Mouse (Mus musculus) macrophage (primary cell): ENCODE data around the gene B3galt1. TPM values are rescaled to one million over a fixed set of nuclear protein-coding genes. Genes with fewer than 3 reads are reported as not detected.

Experiments
- H3K27ac ChIP-seq: fragments of 350-480 bp; formaldehyde crosslinking; 2 replicates; pipeline ENCODE4 v1.9.0; 2021
- H3K36me3 ChIP-seq: fragments of 350-480 bp; formaldehyde crosslinking; 2 replicates; pipeline ENCODE4 v1.9.0; 2021; ENCODE audit errors: inconsistent target
- H3K4me3 ChIP-seq: fragments of 350-480 bp; formaldehyde crosslinking; 2 replicates; pipeline ENCODE4 v1.9.0; 2021; ENCODE audit errors: inconsistent target
- H3K79me2 ChIP-seq: fragments of 350-480 bp; formaldehyde crosslinking; 2 replicates; pipeline ENCODE4 v1.9.0; 2021; ENCODE audit errors: inconsistent target
- WGBS: methylation state at CpG from one replicate; pipeline ENCODE4 v1.1.7; 2026; ENCODE audit warnings: inconsistent platforms; ENCODE audit not compliant: missing documents; 5-methylcytosine and 5-hydroxymethylcytosine counted together
- polyA plus RNA-seq: library from polyadenylated mRNA; stranded (reverse); fragments of 250-400 nt; gene quantifications from 3 replicates; pipeline ENCODE4 v1.2.4, GENCODE M21; 2018; ENCODE audit warnings: inconsistent platforms
- total RNA-seq, 78 experiments: library from RNA; depleted of rRNA; stranded (reverse); fragments of 250-400 nt; gene quantifications; 1 replicate in 9 of 78; 2 replicates in 24 of 78; 3 replicates in 43 of 78; 4 replicates in 2 of 78; pipeline ENCODE4 v1.2.4; 2018; ENCODE audit warnings: inconsistent platforms in 56 of 78

The B3galt1 gene
- under 1 TPM in 1 of 26 experiments, not detected in 25; 0.22 TPM for total RNA-seq (2018; cell fraction: chromatin; rRNA removed)
- not detected for total RNA-seq (2018; cell fraction: cytosol; rRNA removed)
- not detected for total RNA-seq (2018; cell fraction: nucleus; rRNA removed)
- not detected in 3 replicates for polyA plus RNA-seq

DNA sequence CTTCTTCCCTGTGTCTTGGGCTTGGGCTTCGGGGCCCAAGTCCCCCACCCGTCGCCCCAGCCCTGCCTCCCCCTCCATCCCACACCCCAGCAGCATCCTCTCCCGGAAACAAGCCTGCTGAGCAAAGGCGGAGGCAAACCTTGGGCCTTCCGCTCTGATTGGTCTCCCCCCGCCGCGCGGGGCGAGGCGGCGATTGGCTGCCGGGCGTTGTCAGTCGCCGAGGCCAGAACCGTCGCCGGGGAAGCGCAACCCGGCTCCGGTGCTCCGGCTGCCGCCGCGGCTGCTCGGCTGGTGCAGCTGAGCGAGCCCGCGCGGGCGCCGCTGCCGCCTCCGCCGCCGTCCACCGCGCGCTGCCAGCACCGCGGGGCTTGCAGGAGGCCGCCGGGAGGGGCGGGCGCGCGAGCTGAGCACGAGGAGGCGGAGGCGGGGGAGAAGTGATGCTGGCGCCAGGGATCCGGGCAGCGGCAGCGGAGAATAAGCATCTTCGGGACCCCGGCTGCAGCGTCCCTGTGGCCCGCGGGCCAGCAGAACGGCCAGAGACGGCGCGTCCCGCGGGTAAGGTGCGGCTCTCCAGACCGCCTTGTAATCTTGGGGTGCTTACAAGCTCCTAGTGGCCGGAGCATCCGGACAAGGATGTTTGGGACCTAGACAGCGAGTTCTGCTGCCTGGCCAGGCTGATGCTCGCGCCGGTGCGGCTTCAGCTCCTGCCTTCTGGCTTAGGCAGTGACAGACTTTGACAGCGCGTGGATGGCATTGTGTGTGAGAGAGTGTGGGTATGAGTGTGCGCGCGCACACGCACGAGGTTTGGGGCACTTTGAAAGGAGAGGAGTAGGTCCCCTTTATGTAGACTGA is at the start of gene B3galt1:
Gene B3galt1, plus strand, starts transcription at position 392 of the 852 bp plus-strand sequence.
- 1% methylated on average over 79 of the region's 83 CpGs for WGBS
- no peaks in the 10 kb centered on the region for H3K79me2 ChIP-seq
- no peaks in the 10 kb centered on the region for H3K36me3 ChIP-seq
- no peak within 1 kb of the TSS for H3K4me3 ChIP-seq
- no peak within 1 kb of the TSS for H3K27ac ChIP-seq

GRCm38 (mm10) chr2:67516405-67516804 is 49.3 kb upstream of the B3galt1 start:
- Histone ChIP-seq H3K27ac (no peak overlapping the region), H3K79me2 (no peaks in the 10 kb centered on the region), H3K4me3 (no peak overlapping the region), H3K36me3 (no peaks in the 10 kb centered on the region)
- WGBS = 93% methylated on average over 7 of the region's 7 CpGs

GRCm38 (mm10) chr2:67535347-67535746 is 30.3 kb upstream of the B3galt1 start:
- Histone ChIP-seq H3K4me3 (no peak overlapping the region), H3K27ac (no peak overlapping the region), H3K79me2 (no peaks in the 10 kb centered on the region), H3K36me3 (no peaks in the 10 kb centered on the region)
- WGBS = 89% methylated on average over 2 of the region's 2 CpGs

GRCm38 (mm10) chr2:67539426-67539825 is 26.2 kb upstream of the B3galt1 start:
- Histone ChIP-seq H3K27ac (no peak overlapping the region), H3K79me2 (no peaks in the 10 kb centered on the region), H3K4me3 (no peak overlapping the region), H3K36me3 (no peaks in the 10 kb centered on the region)
- 75% methylated on average over 6 of the region's 6 CpGs for WGBS

DNA sequence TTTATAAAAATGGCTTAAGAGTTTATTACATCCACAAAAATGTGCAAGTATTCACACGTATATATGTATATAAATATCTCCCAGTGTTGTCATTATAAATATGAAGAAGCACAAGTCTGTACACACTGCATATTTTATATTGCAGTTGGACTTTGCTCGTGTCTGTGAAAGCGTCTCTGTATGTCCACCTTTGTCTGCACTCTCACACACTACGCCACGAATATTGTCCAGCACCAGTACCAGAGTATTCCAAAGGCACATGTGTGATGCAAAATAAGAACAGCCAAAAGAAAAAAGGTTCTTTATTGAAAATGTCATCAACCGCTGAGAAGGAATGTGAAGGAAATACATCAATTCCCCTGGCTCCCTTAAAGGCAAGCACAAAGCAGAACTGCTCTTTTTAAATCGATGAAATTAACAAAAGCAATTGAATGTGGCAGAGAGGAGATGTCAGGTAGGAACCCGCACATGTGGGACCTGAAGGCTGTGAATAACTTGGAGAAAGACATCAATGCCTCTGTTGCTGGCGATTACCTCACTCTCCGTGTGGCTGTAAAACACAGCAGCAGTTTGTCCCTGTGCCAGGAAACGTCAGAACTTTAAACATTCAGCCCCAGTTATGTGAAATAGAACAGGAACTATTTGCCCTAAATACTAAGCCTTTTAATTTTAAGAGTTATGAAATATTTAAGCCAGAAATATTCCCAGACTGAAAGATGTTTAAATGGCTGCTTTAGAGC is 23.5 kb upstream of the B3galt1 start:
- Histone ChIP-seq H3K27ac (no peak overlapping the region), H3K36me3 (no peaks in the 10 kb centered on the region), H3K4me3 (no peak overlapping the region), H3K79me2 (no peaks in the 10 kb centered on the region)
- WGBS = 68% methylated on average over 11 of the region's 11 CpGs

- no peak overlapping the region for H3K27ac ChIP-seq
- no peak overlapping the region for H3K4me3 ChIP-seq
- H3K79me2 ChIP-seq = no peaks in the 10 kb centered on the region
- 82% methylated on average over 8 of the region's 8 CpGs for WGBS
- H3K36me3 ChIP-seq = no peaks in the 10 kb centered on the region
These were observed 21.2 kb upstream of the B3galt1 start for GRCm38 (mm10) chr2:67544426-67544825.

DNA sequence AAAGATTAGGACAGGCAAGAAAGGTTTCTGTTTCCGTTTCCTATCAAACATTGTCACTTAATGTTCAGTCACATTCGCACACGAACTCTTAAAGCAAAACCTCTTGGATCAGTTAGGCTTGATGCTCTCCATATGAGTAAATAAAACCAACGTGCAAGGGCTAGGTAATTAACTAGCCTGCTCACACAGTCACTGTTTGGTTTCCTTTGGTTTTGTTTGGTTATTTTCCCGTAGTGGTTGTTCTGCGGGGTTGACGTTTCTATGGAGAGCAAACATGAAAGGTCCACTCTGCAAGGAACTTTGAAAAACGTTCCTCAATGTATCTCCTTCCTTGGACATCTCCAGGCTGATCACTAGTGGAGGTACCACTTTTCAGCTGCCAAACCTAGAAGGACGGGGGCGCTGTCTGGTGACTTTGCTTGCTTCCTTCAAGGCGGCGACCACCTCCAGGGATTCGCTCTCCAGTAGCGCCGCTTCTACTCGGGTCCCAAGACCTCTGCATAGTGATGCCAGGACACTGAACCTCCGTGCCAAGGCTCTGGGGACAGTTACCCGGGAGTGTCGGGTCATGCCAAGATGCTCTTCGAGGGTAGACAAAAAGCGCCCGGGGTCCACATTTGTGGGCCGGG is 706 bp upstream of the B3galt1 start:
- no peaks in the 10 kb centered on the region for H3K79me2 ChIP-seq
- no peak overlapping the region for H3K4me3 ChIP-seq
- H3K27ac ChIP-seq = no peak overlapping the region
- WGBS = 3% methylated on average over 23 of the region's 23 CpGs
- H3K36me3 ChIP-seq = no peaks in the 10 kb centered on the region

GRCm38 (mm10) chr2:67566566-67566965 is 895 bp downstream of the B3galt1 start:
- WGBS = 8% methylated on average over 12 of the region's 12 CpGs
- H3K79me2 ChIP-seq = no peaks in the 10 kb centered on the region
- no peaks in the 10 kb centered on the region for H3K36me3 ChIP-seq
- no peak overlapping the region for H3K4me3 ChIP-seq
- no peak overlapping the region for H3K27ac ChIP-seq

DNA sequence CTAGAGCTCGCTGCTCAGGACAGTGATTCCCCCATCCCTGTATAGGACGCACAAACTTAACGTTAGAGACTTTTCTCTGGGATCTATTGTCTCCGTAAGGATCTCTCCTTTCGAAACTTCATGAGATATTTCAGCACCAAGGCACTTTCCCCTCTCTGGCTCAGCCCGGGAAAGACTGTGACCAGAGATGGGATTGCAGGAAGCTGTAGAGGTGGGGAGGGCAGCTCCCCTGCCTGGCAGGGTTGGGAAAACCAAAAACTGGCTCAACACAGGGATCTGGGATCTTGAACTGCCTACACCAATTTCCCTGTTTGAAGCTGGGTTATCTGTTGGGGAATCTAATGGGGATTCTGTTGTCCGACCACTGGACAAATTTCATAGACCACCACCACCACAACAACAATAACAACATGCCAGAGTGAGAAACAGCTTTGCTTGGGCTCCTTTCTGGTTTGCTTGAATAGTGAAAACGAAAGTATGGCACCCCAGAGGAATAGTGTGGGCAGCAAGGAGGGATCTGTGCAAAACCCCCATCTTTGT is 1.5 kb downstream of the B3galt1 start:
- H3K36me3 ChIP-seq = no peaks in the 10 kb centered on the region
- no peak overlapping the region for H3K4me3 ChIP-seq
- H3K27ac ChIP-seq = no peak overlapping the region
- no peaks in the 10 kb centered on the region for H3K79me2 ChIP-seq
- WGBS = 9% methylated on average over 8 of the region's 8 CpGs

DNA sequence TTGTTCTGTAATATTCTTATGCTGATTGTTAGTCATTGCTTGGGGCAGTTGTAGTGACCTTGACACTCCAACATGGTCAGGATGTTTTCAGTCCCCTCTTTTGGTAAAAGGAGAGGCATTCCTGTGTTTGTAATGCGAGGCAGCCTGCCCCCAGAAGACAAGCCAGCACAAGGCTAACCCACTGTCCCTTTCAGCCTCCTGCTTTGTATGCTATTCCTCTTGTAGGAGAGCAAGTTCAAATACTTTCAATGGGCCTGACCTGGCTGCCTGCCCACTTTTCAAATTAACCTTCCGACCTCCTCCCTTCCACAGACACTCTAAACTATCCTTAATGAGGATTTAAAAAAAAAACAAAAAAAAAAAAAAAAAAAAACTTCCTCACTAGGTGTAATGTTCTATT is 11.0 kb downstream of the B3galt1 start:
- no peaks in the 10 kb centered on the region for H3K79me2 ChIP-seq
- 84% methylated on average over 2 of the region's 2 CpGs for WGBS
- H3K4me3 ChIP-seq = no peak overlapping the region
- H3K27ac ChIP-seq = no peak overlapping the region
- H3K36me3 ChIP-seq = no peaks in the 10 kb centered on the region

- Histone ChIP-seq H3K79me2 (no peaks in the 10 kb centered on the region), H3K36me3 (no peaks in the 10 kb centered on the region), H3K27ac (no peak overlapping the region), H3K4me3 (no peak overlapping the region)
- 89% methylated on average over 2 of the region's 2 CpGs for WGBS
These were observed 17.4 kb downstream of the B3galt1 start for GRCm38 (mm10) chr2:67583091-67583490.

DNA sequence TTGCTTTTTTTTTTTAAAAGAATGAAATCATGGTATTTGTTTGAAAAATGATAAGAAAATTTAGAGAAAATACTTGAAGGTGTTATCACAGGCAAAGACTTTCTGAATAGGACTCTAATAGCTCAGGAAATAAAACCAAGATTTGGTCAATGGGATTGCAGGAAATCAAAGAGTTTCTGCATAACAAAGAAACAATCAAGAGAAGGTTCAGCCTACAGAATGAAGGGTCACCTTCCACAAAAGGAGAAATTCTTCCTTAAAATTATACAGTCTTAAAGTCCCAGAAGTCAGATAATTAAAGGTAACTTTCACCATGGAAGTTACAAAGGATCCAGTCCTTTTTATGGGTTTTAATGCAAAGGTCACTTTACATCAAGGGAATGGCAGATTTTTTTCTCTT is 24.7 kb downstream of the B3galt1 start:
- Histone ChIP-seq H3K4me3 (no peak overlapping the region), H3K36me3 (no peaks in the 10 kb centered on the region), H3K79me2 (no peaks in the 10 kb centered on the region), H3K27ac (no peak overlapping the region)

GRCm38 (mm10) chr2:67591831-67592629 is 26.4 kb downstream of the B3galt1 start:
- no peak overlapping the region for H3K4me3 ChIP-seq
- H3K27ac ChIP-seq = no peak overlapping the region
- H3K36me3 ChIP-seq = no peaks in the 10 kb centered on the region
- WGBS = 84% methylated on average over 7 of the region's 7 CpGs
- no peaks in the 10 kb centered on the region for H3K79me2 ChIP-seq

DNA sequence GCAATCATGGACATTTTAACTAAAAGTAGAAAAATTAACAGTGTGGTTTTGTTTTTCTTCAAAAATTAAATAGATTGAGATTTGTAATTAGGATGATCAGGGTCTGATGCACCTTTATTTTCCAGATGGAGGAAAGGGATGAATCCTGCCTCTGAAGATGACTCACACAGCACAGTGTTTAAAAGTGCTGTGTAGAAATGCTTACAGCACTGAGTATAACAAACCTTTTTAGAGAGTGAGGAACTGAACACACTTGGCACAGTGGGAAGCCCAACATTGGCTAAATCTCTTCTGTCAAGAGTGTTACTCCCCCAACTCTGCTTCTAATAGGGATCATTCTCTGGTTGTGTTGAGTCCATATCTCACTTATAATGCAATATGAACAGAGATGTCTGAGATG is 57.2 kb downstream of the B3galt1 start:
- H3K4me3 ChIP-seq = no peak overlapping the region
- H3K27ac ChIP-seq = no peak overlapping the region
- no peaks in the 10 kb centered on the region for H3K79me2 ChIP-seq
- no peaks in the 10 kb centered on the region for H3K36me3 ChIP-seq
